Mouse (Mus musculus): ENCODE results near the gene Fkrp.

The Fkrp gene

DNA sequence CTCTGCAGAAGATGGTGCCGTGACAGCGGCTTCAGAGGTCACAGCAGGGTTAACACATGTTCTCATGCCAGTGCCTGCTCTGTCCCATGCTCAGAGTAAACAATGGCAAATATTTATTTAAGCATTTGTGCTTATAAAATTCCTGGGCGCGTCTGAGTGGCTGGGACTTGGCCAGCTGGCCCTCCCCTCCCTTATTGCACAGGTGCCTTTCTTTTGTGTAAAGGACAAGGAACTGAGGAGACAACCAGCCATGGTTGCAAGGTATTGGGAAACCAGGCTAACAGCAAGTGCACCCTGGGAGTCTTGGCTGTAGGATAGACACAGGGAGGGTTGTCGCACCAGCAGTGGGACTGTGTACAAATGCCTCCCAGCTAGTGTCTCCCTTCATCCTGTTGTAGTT lies 24.2 kb downstream of the Fkrp start:
- no peak for DNase-seq (ENCODE audit: extremely low spot score)

DNA sequence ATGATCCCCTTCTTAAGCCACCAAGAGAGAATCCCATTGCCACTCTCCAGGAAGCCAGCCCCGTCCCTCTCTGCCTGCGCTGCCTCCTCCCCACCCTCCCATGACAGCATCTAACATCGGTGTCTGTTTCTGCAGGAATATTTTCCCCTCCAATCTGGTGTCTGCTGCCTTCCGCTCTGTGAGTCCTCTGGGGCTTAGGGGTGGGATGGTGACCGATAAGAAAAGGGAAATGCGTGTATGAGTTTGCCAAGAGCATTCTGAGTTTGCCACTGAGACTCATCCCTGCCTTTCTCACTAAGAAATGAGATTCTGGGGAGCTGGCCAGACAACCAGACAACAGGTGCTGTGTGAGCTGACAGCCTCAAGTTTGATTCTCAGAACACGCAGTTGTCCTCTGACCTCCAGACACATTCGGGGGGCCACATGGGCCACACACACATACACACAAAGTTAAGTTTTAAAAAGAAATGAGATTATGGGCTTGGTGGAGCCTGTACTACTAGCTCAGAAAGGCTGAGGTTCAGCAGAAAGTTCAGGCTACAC lies 30.9 kb downstream of the Fkrp start:
- DNase-seq (ENCODE audit: extremely low spot score): no peak

DNA sequence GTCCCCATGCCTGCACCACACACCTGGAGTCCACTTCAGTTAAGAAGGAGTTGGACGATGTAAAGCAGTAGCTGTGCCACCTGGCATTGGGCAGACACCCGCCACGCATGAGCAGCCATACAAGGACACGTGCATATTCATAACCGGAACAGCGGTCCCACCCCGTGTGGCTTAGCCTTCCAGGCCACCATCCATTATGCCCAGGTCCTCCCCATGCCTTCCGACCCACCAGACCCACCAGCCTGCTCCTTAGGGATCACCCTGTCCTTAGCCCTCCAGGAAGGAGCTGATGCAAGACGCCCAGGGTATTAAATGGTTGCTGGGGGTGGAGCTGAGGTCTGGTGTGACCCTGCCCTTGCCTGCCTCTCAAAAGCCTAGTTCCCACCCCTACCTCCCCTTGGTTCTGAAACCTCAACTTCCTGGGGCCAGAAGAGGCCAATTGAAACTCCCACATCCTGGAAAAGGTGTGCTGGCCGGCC lies 32.0 kb downstream of the Fkrp start:
- DNase-seq (ENCODE audit: extremely low spot score): no peak

DNA sequence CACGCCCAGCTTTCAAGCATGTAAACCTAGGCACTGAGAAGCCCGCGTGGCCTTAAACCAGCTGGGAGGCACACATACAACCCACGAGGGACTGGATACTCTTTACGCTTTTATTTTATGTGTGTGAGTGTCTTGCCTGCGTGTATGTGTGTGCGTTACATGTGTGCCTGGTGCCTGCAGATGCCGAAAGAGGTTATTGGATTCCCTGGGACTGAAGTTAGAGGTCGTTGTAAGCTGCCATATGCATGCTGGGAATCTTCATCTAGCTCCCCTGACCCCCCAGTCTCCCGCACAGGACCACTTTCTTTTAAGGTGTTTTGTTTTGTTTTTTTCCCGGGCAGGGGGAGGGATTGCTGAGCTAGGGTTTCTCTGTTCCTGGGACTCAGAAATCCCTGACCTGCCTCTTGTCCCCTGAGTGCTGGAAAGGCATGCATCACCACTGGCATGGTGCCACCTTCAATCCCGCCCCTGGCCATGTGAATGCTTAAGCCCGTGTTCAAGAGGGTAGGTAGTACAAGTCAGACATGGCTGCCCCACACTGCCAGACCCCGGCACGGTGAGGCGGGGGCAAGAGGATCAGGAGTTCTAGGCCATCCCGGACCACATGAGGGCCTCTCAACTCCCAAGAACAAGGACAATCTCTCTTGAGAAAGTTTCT lies 32.6 kb downstream of the Fkrp start:
- DNase-seq (ENCODE audit: extremely low spot score): peak; percentile 22

DNA sequence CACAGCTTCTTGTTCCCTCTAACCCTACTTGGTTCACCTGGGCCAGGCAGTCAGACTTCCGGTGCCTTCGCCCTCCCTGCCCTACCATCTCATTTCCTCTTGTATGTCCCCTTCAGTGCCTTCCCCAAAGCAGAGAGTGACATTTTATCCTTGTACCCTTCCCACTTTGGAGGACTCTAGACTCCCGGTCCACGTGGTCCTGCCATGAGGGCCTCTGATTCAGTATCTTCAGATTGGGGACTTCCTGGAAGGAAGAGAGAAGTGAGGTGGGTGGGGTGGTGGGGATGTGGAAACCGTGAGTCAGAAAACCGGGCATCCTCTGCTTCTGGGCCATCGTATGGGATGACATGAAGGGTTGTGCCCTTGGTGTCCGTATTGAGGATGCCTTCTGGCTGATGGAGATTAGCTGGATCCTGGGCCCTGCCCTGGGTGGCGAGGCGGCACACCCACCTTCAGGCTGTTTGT lies 33.3 kb downstream of the Fkrp start:
- no peak for DNase-seq (ENCODE audit: extremely low spot score)

DNA sequence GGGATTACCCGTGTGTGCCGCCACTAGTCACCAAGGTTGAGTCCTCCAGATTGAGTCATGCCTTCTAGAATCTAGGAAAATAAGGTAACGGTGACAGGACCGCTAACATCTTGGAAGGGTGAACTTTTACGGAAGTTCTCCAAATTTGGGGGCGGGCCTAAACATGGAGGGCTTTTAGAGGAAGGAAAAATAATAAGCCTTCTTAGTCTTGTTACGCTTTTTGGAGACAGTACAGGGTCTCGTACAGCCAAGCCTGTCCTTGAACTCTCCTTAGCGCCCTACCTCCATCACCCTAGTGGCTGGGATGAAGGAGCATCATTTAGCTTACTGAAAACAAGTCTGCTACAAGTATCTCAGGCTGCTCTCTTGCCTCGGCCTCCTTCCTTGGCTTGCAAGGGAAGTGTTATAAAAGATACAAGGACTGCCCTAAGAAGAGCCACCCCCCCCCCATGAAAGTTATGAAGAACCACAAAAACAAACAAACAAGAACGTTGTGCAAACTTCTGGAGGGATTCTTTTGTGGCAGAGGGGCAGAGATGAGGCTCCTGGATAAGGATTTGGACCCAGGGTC lies 33.9 kb downstream of the Fkrp start:
- DNase-seq (ENCODE audit: extremely low spot score): peak; percentile 21

DNA sequence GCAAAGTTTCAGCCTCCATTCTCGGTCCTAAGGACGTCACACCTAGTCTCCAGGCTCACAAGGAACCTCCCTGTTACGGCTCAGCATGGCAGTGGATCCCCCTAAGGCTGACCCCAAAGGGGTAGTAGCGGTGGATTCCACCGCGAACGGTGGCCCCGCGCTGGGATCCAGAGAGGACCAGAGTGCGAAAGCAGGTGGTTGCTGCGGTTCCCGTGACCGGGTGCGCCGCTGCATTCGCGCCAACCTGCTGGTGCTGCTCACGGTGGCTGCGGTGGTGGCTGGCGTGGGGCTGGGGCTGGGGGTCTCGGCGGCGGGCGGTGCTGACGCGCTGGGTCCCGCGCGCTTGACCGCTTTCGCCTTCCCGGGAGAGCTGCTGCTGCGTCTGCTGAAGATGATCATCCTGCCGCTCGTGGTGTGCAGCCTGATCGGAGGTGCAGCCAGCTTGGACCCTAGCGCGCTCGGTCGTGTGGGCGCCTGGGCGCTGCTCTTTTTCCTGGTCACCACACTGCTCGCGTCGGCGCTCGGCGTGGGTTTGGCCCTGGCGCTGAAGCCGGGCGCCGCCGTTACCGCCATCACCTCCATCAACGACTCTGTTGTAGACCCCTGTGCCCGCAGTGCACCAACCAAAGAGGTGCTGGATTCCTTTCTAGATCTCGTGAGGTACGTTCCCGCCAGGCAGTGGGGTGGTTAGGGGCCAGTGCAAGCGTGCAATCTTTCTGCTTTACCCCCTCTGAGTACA lies 34.5 kb downstream of the Fkrp start:
- DNase-seq (ENCODE audit: extremely low spot score): peak; percentile 56

DNA sequence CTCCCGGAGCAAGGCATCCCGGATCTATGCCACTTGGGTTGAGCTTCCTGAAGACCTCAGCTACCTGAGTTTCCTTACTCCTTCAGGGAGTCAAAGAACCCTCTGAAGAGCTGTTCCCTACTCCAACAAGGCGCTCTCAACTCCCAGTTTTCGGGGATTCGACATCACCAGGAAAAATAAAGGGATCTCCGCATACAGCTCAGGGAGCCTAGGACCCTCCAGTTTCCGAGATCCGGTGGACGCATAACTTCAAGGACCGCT lies 35.0 kb downstream of the Fkrp start:
- no peak for DNase-seq (ENCODE audit: extremely low spot score)

DNA sequence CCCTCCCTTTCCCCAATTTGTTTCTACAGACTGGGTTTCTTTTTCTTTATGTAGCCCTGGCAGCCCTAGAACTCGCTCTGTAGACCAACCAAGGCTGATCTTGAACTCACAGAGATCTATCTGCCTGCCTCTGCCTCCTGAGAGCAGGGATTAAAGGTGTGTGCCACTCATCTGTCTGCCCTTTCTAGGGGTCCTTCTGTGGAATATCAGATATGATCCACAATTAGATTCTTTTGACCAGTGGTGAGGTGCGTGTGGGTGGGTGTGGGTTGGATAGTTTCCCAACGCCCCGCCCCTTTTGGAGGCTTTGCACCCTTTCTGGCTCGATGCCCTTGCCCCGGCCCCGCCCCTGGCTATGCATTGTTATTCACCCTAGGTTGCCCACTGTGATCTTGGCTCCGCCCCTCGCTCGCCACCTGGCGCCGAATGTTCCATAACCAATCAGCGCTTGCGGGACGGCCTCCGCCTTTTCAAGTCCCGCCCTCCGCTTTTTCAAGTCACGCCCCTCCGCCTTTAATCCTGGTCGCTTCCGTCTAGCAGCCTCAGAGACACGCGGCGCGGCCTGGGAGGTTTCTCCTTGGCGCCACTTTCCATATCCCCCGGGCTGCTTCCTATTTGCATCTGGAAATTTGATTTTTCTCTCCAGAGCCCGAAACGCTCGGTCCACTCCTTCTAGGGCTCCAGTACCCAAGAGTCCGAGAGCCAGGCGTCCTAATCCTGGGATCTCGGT lies 35.5 kb downstream of the Fkrp start, which contains the start of gene Slc1a5:
Slc1a5 (plus strand) TSS at position 516 of the 730 bp plus-strand sequence.
- DNase-seq (ENCODE audit: extremely low spot score): peak; percentile 96

DNA sequence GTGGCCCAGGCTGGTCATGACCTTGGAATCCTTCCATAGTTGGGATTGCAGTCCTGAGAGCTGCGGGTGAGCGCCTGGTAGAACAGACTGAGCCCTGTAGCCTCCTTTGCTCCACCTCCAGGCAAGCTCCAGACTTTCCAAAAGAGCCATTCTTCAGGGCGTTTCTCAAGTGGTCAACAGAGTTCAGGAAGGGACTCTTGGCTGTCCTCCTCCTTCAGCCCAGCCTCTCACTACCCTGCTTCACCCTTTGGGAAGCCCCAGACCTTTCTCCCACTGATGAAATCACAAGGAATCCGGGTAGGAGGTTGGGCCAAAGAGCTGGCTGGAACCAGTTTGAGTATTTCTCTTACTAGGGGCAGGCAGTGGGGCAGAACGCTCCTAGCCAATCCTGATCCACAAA lies 36.5 kb downstream of the Fkrp start:
- DNase-seq (ENCODE audit: extremely low spot score): no peak

DNA sequence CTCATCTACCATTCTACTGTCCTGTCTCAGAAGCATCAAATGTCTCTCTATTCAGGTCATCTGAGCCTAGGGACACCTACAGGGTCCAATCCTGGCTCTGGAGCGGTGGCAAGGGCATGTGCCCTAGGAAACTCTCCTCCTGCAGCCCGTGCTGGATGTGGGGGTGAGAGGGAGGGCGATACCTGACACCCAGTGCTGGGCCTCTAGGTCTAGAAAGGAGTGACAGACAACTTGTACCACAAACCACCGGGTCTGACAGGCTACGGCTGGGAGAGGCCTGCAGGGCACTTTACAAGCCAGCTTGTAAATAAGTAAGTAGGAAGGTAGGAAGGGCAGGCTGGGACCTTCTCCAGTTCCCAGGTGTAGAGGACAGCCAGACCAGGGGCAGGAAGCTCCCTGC lies 40.6 kb downstream of the Fkrp start:
- no peak for DNase-seq (ENCODE audit: extremely low spot score)

DNA sequence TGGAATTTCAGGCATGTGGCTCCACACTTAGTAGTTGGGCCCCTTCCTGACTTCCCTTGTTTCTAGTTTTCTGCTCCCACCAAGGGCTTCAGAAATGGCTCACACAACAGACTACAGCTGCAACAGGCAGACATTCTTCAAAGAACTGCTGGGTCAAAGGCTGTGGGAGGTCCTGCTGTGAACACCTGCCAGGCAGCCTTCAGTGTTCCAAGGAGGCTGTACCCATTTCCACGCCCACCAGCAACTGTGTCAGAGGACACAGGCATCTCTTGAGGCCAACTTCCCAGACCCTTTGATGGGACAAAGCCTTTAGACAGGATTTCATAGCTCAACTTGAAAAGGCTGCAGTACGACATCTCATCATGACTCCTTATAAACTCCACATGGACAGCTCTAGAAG lies 50.1 kb downstream of the Fkrp start:
- DNase-seq (ENCODE audit: extremely low spot score): no peak

DNA sequence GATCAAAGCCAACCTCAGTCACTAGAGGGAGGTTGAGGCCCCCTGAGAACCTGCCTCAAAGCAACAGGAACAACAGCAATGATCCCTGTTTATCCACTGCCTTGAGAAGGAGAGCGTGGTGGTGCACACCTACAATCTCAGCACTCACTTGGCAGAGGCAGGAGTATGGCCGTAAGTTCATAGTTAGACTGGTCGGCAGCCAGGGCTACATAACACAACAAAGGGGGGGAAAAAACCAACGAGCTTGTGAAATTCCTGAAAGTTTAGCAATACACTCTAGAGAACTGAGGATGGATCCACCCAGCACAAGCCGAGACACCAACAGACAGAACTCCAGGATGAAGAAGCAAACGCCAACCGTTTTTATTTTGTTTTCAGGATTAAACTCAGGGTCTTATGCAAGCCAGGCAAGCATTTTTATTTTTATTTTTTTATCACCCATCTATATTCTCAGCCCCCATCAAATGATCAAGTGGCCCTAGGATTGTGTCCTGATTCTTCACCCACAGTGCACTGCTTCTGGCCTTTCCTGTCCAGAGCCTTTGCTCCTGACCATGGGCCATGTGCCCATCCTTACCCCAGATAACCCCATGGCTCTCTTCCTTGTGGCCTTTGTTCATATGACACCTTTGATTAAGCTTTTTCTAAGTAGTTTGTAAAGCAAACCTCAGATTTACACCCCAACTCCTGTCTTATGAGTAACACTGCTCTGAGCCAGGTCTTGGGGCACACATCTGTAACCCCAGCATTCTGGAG lies 52.9 kb downstream of the Fkrp start:
- no peak for DNase-seq (ENCODE audit: extremely low spot score)

DNA sequence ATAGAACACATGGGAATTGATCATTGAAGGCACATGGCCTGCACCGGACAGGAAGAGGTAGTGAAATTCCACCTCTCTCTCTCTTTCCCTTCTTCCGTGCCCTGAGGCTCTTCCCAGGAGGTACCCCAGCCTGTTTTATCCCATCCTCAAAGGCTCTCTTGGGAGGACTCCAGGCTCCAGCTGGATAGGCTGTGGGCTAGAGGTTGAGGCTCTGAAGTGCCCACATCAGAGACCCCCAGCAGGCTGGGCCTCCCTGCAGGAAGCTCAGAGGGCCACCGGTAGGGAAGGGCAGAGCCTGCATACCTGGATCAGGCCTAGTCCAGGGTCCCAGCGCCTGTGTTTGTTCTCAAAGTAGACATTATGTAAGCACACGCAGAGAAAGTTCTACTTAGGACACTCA lies 54.9 kb downstream of the Fkrp start:
- DNase-seq (ENCODE audit: extremely low spot score): no peak

DNA sequence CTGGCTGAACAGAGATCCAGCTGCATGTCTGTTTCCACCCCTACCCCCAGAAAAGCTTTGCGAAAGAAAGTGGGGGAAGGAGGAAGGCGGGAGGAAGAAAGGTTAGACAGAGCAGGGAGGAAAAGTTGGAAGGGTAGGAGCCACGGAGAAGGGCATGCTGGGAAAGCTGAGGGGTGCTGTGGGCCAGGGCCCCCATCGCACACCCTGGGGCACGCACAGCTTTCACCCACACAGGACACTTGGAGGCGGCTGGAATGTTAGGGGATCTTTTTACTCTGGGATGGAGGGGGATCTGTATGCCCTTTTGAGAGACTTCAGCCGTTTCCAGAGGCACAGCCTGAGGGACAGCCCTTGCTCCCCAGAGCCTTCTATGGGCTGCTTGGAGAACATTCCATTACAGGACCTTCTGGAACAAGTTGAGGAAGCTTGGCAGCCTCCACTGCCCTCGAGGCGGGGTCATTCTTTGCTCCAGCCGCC lies 55.5 kb downstream of the Fkrp start:
- no peak for DNase-seq (ENCODE audit: extremely low spot score)

DNA sequence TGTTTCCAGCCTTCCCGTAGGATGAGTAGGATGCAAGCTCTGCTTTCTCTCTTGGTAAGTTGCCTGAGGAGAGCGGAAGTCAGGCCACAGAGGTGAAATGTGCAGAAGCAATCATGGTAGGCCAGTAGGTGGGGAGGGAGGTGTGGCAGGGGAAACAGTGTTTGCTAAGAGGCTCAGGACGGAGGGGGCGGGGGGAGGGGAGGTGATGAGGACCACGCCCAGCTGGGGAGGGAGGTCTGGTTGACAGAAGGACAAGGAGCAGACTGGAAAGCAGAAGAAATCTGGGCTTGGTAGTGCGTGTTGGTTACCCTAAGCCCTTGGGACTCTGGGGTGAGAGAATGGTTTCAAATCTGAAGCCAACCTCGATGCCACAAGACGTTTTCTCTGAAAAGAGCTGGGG lies 56.2 kb downstream of the Fkrp start:
- DNase-seq (ENCODE audit: extremely low spot score): peak; percentile 50

All from embryo, embryonic 9.5 days (tissue).